Mouse (Mus musculus) myocyte (in vitro differentiated cells): ENCODE data around the gene Dlgap1. TPM values are rescaled to one million over a fixed set of nuclear protein-coding genes. Genes with fewer than 3 reads are reported as not detected.

ENCODE experiments used
- H3K27me3 ChIP-seq: one replicate; pipeline ENCODE4 v1.6.1; 2011; ENCODE audit not compliant: control insufficient read depth, insufficient read depth, insufficient read length
- H3K36me3 ChIP-seq: one replicate; pipeline ENCODE4 v1.6.1; 2011; ENCODE audit not compliant: control insufficient read depth, insufficient read depth
- H3K4me2 ChIP-seq: one replicate; pipeline ENCODE4 v1.6.1; 2011; ENCODE audit warnings: low read depth, control low read depth
- H3K4me3 ChIP-seq: one replicate; pipeline ENCODE4 v1.5.1; 2011; ENCODE audit warnings: mild to moderate bottlenecking, control low read depth, moderate library complexity
- H3K79me2 ChIP-seq: one replicate; pipeline ENCODE4 v1.6.1; 2011; ENCODE audit not compliant: control insufficient read depth, insufficient read depth
- H3ac ChIP-seq: one replicate; pipeline ENCODE4 v1.6.1; 2011; ENCODE audit not compliant: control insufficient read depth, insufficient read length
- CEBPB ChIP-seq: IDR thresholded peaks from 2 replicates; pipeline ENCODE4 v1.6.1; 2011; ENCODE audit warnings: mild to moderate bottlenecking, moderate library complexity; ENCODE audit not compliant: poor library complexity, insufficient read depth, severe bottlenecking
- E2F4 ChIP-seq: IDR thresholded peaks from one replicate; pipeline ENCODE4 v1.6.1; 2011; ENCODE audit warnings: mild to moderate bottlenecking, control low read depth, moderate library complexity; ENCODE audit not compliant: insufficient read depth
- MAX ChIP-seq: IDR thresholded peaks from one replicate; pipeline ENCODE4 v1.6.1; 2011; ENCODE audit warnings: low read depth, mild to moderate bottlenecking, control low read depth
- MYOD1 ChIP-seq, 3 experiments: IDR thresholded peaks; one replicate each; pipeline ENCODE4 v1.6.1; 2011; ENCODE audit warnings: control low read depth in 2 of 3, low read depth in 2 of 3, mild to moderate bottlenecking in 2 of 3, moderate library complexity in 1 of 3; ENCODE audit not compliant: insufficient read length in 2 of 3, control insufficient read depth in 1 of 3
- MYOG ChIP-seq, 3 experiments: IDR thresholded peaks; one replicate each; pipeline ENCODE4 v1.6.1; 2011; ENCODE audit warnings: control low read depth in 2 of 3, low read depth in 2 of 3, mild to moderate bottlenecking in 2 of 3; ENCODE audit not compliant: insufficient read length in 2 of 3, control insufficient read depth in 1 of 3, insufficient read depth in 1 of 3
- POLR2A ChIP-seq: IDR thresholded peaks from one replicate; pipeline ENCODE4 v1.6.1; 2011; ENCODE audit warnings: low read depth, mild to moderate bottlenecking, control low read depth, moderate library complexity; ENCODE audit not compliant: insufficient read length
- POLR2AphosphoS2 ChIP-seq: IDR thresholded peaks from one replicate; pipeline ENCODE4 v1.6.1; 2011; ENCODE audit warnings: low read depth, control low read depth; ENCODE audit not compliant: insufficient read length
- REST ChIP-seq: IDR thresholded peaks from one replicate; pipeline ENCODE4 v1.6.1; 2011; ENCODE audit warnings: mild to moderate bottlenecking, control low read depth, moderate library complexity; ENCODE audit not compliant: insufficient read depth, insufficient read length
- SRF ChIP-seq: IDR thresholded peaks from one replicate; pipeline ENCODE4 v1.6.1; 2011; ENCODE audit warnings: low read depth; ENCODE audit not compliant: control insufficient read depth, insufficient read length
- TCF12 ChIP-seq: IDR thresholded peaks from one replicate; pipeline ENCODE4 v1.6.1; 2011; ENCODE audit warnings: mild to moderate bottlenecking, control low read depth; ENCODE audit not compliant: poor library complexity, insufficient read depth, severe bottlenecking
- TCF3 ChIP-seq: IDR thresholded peaks from one replicate; pipeline ENCODE4 v1.6.1; 2011; ENCODE audit warnings: low read depth, control low read depth; ENCODE audit not compliant: insufficient read length
- USF1 ChIP-seq: IDR thresholded peaks from one replicate; pipeline ENCODE4 v1.6.1; 2011; ENCODE audit warnings: low read depth, mild to moderate bottlenecking, control low read depth, moderate library complexity
- polyA plus RNA-seq: library from polyadenylated mRNA; unstranded; fragments of >200 nt; fragmentation: generic; extraction: Trizol; gene quantifications from one replicate; pipeline ENCODE4 v1.2.1, GENCODE M21; 2012; ENCODE audit warnings: missing spikeins

Dlgap1 gene
- polyA plus RNA-seq, 1 experiment, result 0.31 TPM

DNA sequence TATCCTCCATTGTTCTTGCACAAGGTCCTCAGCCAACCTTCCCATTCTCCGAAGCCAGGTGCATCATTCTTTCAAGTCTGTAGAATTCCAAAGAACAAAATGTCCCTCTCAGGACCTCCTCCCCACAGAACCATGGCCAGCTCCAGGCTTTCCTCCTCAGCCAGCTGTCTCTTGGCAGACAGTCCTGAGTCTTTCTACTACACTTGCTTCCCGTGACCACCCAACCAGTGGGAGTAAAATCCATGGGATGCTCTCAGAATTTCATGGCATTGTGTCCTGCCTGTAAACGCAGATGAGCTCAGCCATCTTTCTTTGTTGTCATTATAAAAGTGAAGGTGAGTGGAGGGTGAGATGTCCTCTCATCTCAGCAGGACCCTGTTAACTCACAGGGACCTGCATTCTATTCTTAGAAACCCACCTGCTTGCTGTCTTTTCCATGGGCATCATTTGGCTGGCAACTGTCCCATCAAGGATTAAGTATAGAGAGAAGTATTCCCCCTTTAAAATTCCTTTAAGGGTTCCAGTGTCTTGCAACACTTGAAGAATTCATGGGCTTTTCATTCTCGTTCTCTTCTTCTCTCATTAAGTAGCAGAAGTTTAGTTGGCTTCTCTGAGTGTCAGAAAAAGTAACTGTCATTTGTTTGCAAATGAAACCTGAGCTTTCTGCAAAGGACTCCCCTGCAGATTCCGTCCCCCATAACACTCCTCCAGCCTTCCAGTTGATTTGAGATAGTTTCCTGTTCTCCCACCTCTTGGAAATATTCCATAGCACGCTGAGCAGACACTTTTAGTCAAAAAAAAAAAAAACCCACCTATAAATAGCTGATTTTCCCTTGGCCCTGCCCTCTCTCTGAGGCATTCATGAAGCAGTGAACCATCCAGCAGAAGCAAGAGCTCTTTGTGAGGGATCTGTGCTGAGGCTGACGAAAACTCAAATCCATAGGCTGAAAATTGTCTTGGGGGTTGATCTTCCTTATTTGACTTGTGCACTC is 559.6 kb downstream of the Dlgap1 start:
- H3K79me2 ChIP-seq, result no peaks in the 10 kb centered on the region
- TF ChIP-seq MAX (no peak), POLR2AphosphoS2 (no peak), MYOD1 (IDR thresholded peaks at IDR 0.05; ENCODE audit: control insufficient read depth in 1 of 3, insufficient read length in 2 of 3, low read depth in 2 of 3) (no peak), E2F4 (no peak), TCF3 (no peak), POLR2A (no peak), CEBPB (no peak), MYOG (IDR thresholded peaks at IDR 0.05; ENCODE audit: control insufficient read depth in 1 of 3, insufficient read depth in 1 of 3, insufficient read length in 2 of 3, low read depth in 2 of 3) (no peak), USF1 (no peak), TCF12 (no peak), REST (no peak), SRF (no peak)
- H3ac ChIP-seq, result no peak overlapping the region
- H3K4me3 ChIP-seq, result no peak overlapping the region
- H3K4me2 ChIP-seq, result no peak overlapping the region
- H3K36me3 ChIP-seq, result no peaks in the 10 kb centered on the region
- peaks cover 14% of the 10 kb centered on the region for H3K27me3 ChIP-seq

DNA sequence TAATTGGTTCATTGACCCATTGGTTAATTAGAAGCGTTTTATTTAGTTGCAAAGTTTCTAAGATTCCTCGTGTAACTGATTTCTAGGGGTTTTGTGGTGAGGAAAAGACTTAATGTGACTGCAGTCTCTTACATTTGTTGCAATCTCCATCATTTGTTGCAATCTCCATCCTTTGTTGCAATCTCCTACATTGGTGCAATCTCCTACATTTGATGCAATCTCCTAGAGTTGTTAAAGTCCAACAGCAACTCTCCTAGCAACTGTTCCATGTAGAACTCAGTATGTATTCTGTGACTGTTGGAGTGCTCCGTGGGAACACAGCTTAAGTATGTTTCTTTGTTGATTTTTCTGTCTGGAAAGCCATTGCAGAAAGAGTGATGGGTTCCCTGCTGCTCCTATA is 565.4 kb downstream of the Dlgap1 start:
- Histone ChIP-seq H3K36me3 (no peaks in the 10 kb centered on the region), H3K27me3 (peaks cover 10% of the 10 kb centered on the region), H3K4me2 (no peak overlapping the region), H3K79me2 (no peaks in the 10 kb centered on the region), H3ac (no peak overlapping the region), H3K4me3 (no peak overlapping the region)
- TF ChIP-seq TCF3 (no peak), REST (no peak), USF1 (no peak), E2F4 (no peak), MAX (no peak), POLR2A (no peak), MYOD1 (IDR thresholded peaks at IDR 0.05; ENCODE audit: control insufficient read depth in 1 of 3, insufficient read length in 2 of 3, low read depth in 2 of 3) (no peak), POLR2AphosphoS2 (no peak), MYOG (IDR thresholded peaks at IDR 0.05; ENCODE audit: control insufficient read depth in 1 of 3, insufficient read depth in 1 of 3, insufficient read length in 2 of 3, low read depth in 2 of 3) (no peak)

DNA sequence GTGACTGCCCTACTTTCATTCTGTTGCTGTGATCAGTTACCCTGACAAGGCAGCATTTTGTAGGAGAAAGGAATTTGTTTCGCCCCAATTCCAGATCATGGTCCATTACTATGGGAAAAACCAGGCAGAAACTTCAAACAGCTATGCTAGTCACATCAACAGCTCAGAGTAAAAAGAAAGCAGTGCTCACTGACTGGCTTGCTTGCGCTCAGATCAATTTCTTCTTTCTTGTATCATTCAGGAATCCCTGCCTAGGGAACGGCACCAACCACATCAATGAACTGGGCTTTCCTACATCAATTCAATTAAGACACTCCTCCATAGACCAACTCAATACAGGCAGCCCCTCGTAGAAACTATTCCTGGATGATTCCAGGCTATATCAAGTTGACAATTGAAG is 572.9 kb downstream of the Dlgap1 start:
- H3K36me3 ChIP-seq, result no peaks in the 10 kb centered on the region
- no peak for TF ChIP-seq POLR2A
- TF ChIP-seq E2F4, result no peak
- no peak for TF ChIP-seq TCF12
- no peak for TF ChIP-seq MAX
- no peak for TF ChIP-seq CEBPB
- no peak for TF ChIP-seq MYOD1 (IDR thresholded peaks at IDR 0.05; ENCODE audit: control insufficient read depth in 1 of 3, insufficient read length in 2 of 3, low read depth in 2 of 3)
- TF ChIP-seq SRF, result no peak
- no peak for TF ChIP-seq USF1
- TF ChIP-seq MYOG (IDR thresholded peaks at IDR 0.05; ENCODE audit: control insufficient read depth in 1 of 3, insufficient read depth in 1 of 3, insufficient read length in 2 of 3, low read depth in 2 of 3), result no peak
- no peak for TF ChIP-seq POLR2AphosphoS2
- TF ChIP-seq REST, result no peak
- TF ChIP-seq TCF3, result no peak
- no peak overlapping the region for H3ac ChIP-seq
- no peak overlapping the region for H3K4me2 ChIP-seq
- H3K27me3 ChIP-seq, result no peaks in the 10 kb centered on the region
- no peaks in the 10 kb centered on the region for H3K79me2 ChIP-seq
- no peak overlapping the region for H3K4me3 ChIP-seq

DNA sequence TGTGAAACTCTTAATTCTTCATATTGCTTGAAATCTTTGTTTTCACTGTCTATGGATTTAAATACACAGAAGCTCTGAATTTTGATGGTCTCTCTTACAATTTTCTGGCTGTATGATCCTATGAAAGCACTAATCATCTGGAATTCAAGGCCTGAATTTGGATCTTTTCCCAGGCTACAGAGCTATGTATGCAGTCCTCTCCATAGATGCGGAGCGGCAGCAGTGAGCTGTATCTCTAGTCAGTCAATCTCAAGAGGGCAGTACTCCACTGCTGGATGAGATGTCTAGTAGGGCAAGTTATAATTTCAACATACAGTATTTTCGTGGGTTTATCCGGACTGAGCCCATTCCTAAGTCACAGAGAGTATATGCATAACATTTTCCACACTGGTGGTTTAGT is 581.9 kb downstream of the Dlgap1 start:
- no peak overlapping the region for H3K4me2 ChIP-seq
- no peaks in the 10 kb centered on the region for H3K79me2 ChIP-seq

More for the DNA sequence above, 581.9 kb downstream of the Dlgap1 start:
- H3K36me3 ChIP-seq, result no peaks in the 10 kb centered on the region
- H3ac ChIP-seq, result no peak overlapping the region
- no peak for TF ChIP-seq POLR2AphosphoS2
- TF ChIP-seq MYOD1 (IDR thresholded peaks at IDR 0.05; ENCODE audit: control insufficient read depth in 1 of 3, insufficient read length in 2 of 3, low read depth in 2 of 3), result no peak
- no peak for TF ChIP-seq POLR2A
- no peak for TF ChIP-seq REST
- no peak for TF ChIP-seq MAX
- no peak for TF ChIP-seq MYOG (IDR thresholded peaks at IDR 0.05; ENCODE audit: control insufficient read depth in 1 of 3, insufficient read depth in 1 of 3, insufficient read length in 2 of 3, low read depth in 2 of 3)
- TF ChIP-seq TCF3, result no peak
- no peak for TF ChIP-seq TCF12
- no peak for TF ChIP-seq USF1
- TF ChIP-seq CEBPB, result no peak
- peaks cover 15% of the 10 kb centered on the region for H3K27me3 ChIP-seq
- H3K4me3 ChIP-seq, result no peak overlapping the region
